Mouse (Mus musculus) thymus, adult 2 months (tissue): ENCODE data around the gene Bach2. TPM values are rescaled to one million over a fixed set of nuclear protein-coding genes. Genes with fewer than 3 reads are reported as not detected.

Experiments
- DNase-seq: peaks from one replicate; pipeline ENCODE4 v3.0.0; 2021
- H3K27ac ChIP-seq: fragments of 200-500 bp; 2 replicates; pipeline ENCODE4 v1.5.1; 2012; ENCODE audit warnings: low read length, control low read depth; ENCODE audit not compliant: control insufficient read depth, insufficient read depth
- H3K27me3 ChIP-seq: fragments of 200-500 bp; 2 replicates; pipeline ENCODE4 v1.6.1; 2012; ENCODE audit warnings: mild to moderate bottlenecking, low read length, moderate library complexity, mixed read lengths; ENCODE audit not compliant: control insufficient read depth, insufficient read depth
- H3K36me3 ChIP-seq: fragments of 200-500 bp; 2 replicates; pipeline ENCODE4 v1.6.1; 2012; ENCODE audit warnings: mild to moderate bottlenecking, low read length, moderate library complexity; ENCODE audit not compliant: control insufficient read depth, insufficient read depth
- H3K4me1 ChIP-seq: fragments of 200-500 bp; replicated peaks from 2 replicates; pipeline ENCODE4 v1.6.1; 2012; ENCODE audit warnings: low read length; ENCODE audit not compliant: control insufficient read depth, insufficient read depth
- H3K4me3 ChIP-seq: fragments of 200-500 bp; 2 replicates; pipeline ENCODE4 v1.5.1; 2012; ENCODE audit warnings: mild to moderate bottlenecking, low read length, control low read depth, moderate library complexity; ENCODE audit not compliant: control insufficient read depth, insufficient read depth
- CTCF ChIP-seq: fragments of 200-500 bp; IDR thresholded peaks from 2 replicates; pipeline ENCODE4 v1.5.1; 2012; ENCODE audit warnings: mild to moderate bottlenecking, control low read depth, low read length, moderate library complexity, borderline replicate concordance; ENCODE audit not compliant: control insufficient read depth, poor library complexity, insufficient read depth; ENCODE audit errors: extremely low read depth
- POLR2A ChIP-seq: fragments of 200-500 bp; IDR thresholded peaks from 2 replicates; pipeline ENCODE4 v1.6.1; 2012; ENCODE audit warnings: mild to moderate bottlenecking, low read length, control low read depth, moderate library complexity; ENCODE audit not compliant: control insufficient read depth, poor library complexity, insufficient read depth; ENCODE audit errors: extremely low read depth
- WGBS: fragments of 180-500 bp; shearing (Covaris S2); methylation state at CpG from one replicate; pipeline ENCODE4 v1.1.7; 2018; 5-methylcytosine and 5-hydroxymethylcytosine counted together
- polyA plus RNA-seq: library from polyadenylated mRNA; depleted of rRNA; stranded (reverse); fragments of >200 nt; gene quantifications from 2 replicates; pipeline ENCODE4 v1.2.3, GENCODE M21; 2012

The Bach2 gene
- polyA plus RNA-seq, 1 experiment = 9.4 TPM

GRCm38 (mm10) chr4:32336642-32337041, 98.0 kb downstream of the Bach2 start:
- Histone ChIP-seq H3K36me3 (no peaks in the 10 kb centered on the region), H3K4me1 (peaks cover 3% of the 10 kb centered on the region), H3K4me3 (no peak overlapping the region), H3K27ac (no peak overlapping the region), H3K27me3 (no peaks in the 10 kb centered on the region)
- no peak for DNase-seq
- TF ChIP-seq POLR2A = no peak
- no peak for TF ChIP-seq CTCF
- 81% methylated on average over 4 of the region's 4 CpGs for WGBS

GRCm38 (mm10) chr4:32337638-32338037, 99.0 kb downstream of the Bach2 start:
- TF ChIP-seq POLR2A = no peak
- no peak for TF ChIP-seq CTCF
- WGBS = 75% methylated on average over 11 of the region's 11 CpGs
- no peak overlapping the region for H3K4me3 ChIP-seq
- H3K36me3 ChIP-seq = no peaks in the 10 kb centered on the region
- no peaks in the 10 kb centered on the region for H3K27me3 ChIP-seq
- DNase-seq = no peak
- H3K4me1 ChIP-seq = peaks cover 3% of the 10 kb centered on the region
- H3K27ac ChIP-seq = no peak overlapping the region

GRCm38 (mm10) chr4:32338451-32338850, 99.8 kb downstream of the Bach2 start:
- Histone ChIP-seq H3K27ac (no peak overlapping the region), H3K4me1 (peaks cover 8% of the 10 kb centered on the region), H3K27me3 (no peaks in the 10 kb centered on the region), H3K4me3 (no peak overlapping the region), H3K36me3 (no peaks in the 10 kb centered on the region)
- TF ChIP-seq POLR2A = no peak
- no peak for TF ChIP-seq CTCF
- no peak for DNase-seq
- WGBS = 96% methylated on average over 10 of the region's 10 CpGs

- H3K36me3 ChIP-seq = no peaks in the 10 kb centered on the region
- no peak overlapping the region for H3K27ac ChIP-seq
- DNase-seq = no peak
- no peak overlapping the region for H3K4me3 ChIP-seq
- H3K4me1 ChIP-seq = peaks cover 17% of the 10 kb centered on the region
- 95% methylated on average over 7 of the region's 7 CpGs for WGBS
- no peaks in the 10 kb centered on the region for H3K27me3 ChIP-seq
- TF ChIP-seq CTCF (no peak), POLR2A (no peak)
Observed at GRCm38 (mm10) chr4:32340844-32341243, 102.2 kb downstream of the Bach2 start.

- DNase-seq = peak; percentile 37
- Histone ChIP-seq H3K27me3 (no peaks in the 10 kb centered on the region), H3K27ac (no peak overlapping the region), H3K36me3 (no peaks in the 10 kb centered on the region), H3K4me1 (peaks cover 17% of the 10 kb centered on the region), H3K4me3 (no peak overlapping the region)
- TF ChIP-seq POLR2A (no peak), CTCF (no peak)
- WGBS = 65% methylated on average over 7 of the region's 7 CpGs
Observed at GRCm38 (mm10) chr4:32342269-32342668, 103.7 kb downstream of the Bach2 start.

- no peak for TF ChIP-seq CTCF
- no peak for TF ChIP-seq POLR2A
Observed at GRCm38 (mm10) chr4:32343256-32344165, 104.9 kb downstream of the Bach2 start.

More at GRCm38 (mm10) chr4:32343256-32344165, 104.9 kb downstream of the Bach2 start:
- 15% methylated on average over 14 of the region's 14 CpGs for WGBS
- peak; percentile 47 for DNase-seq
- Histone ChIP-seq H3K4me1 (peaks cover 14% of the 10 kb centered on the region), H3K4me3 (no peak overlapping the region; the same call in 1 of the 2 replicates), H3K27me3 (no peaks in the 10 kb centered on the region), H3K27ac (peak overlapping the region; percentile 89), H3K36me3 (no peaks in the 10 kb centered on the region)
